Mouse (Mus musculus) urinary bladder, postnatal 10 days (tissue): ENCODE measurements around the gene Foxk1.

Experiments
- DNase-seq: peaks from one replicate; pipeline ENCODE4 v3.0.0; 2022; ENCODE audit warnings: low spot score

Foxk1 gene

GRCm38 (mm10) chr5:142420317-142420716 is 19.0 kb downstream of the Foxk1 start:
- DNase-seq, result no peak

GRCm38 (mm10) chr5:142420920-142421319 is 19.6 kb downstream of the Foxk1 start:
- no peak for DNase-seq

GRCm38 (mm10) chr5:142421886-142422285 is 20.6 kb downstream of the Foxk1 start:
- DNase-seq, result no peak

GRCm38 (mm10) chr5:142423141-142423540 is 21.8 kb downstream of the Foxk1 start:
- no peak for DNase-seq

GRCm38 (mm10) chr5:142423701-142424100 is 22.4 kb downstream of the Foxk1 start:
- DNase-seq, result no peak

GRCm38 (mm10) chr5:142424627-142425349 is 23.5 kb downstream of the Foxk1 start:
- peak; percentile 26 for DNase-seq

GRCm38 (mm10) chr5:142426476-142426875 is 25.2 kb downstream of the Foxk1 start:
- no peak for DNase-seq

GRCm38 (mm10) chr5:142427876-142428275 is 26.6 kb downstream of the Foxk1 start:
- DNase-seq, result no peak

- no peak for DNase-seq
Observed at GRCm38 (mm10) chr5:142428691-142429090, 27.4 kb downstream of the Foxk1 start.

- no peak for DNase-seq
Observed at GRCm38 (mm10) chr5:142431029-142431428, 29.7 kb downstream of the Foxk1 start.

- DNase-seq, result no peak
Observed at GRCm38 (mm10) chr5:142431811-142432434, 30.6 kb downstream of the Foxk1 start.

GRCm38 (mm10) chr5:142432695-142433094 is 31.4 kb downstream of the Foxk1 start:
- no peak for DNase-seq

- no peak for DNase-seq
Observed at GRCm38 (mm10) chr5:142434052-142434451, 32.8 kb downstream of the Foxk1 start.

- DNase-seq, result no peak
Observed at GRCm38 (mm10) chr5:142435736-142436135, 34.4 kb downstream of the Foxk1 start.

GRCm38 (mm10) chr5:142438380-142438938 is 37.2 kb downstream of the Foxk1 start:
- DNase-seq, result no peak

GRCm38 (mm10) chr5:142439911-142440432 is 38.7 kb downstream of the Foxk1 start:
- no peak for DNase-seq

GRCm38 (mm10) chr5:142440451-142441147 is 39.3 kb downstream of the Foxk1 start:
- peak; percentile 74 for DNase-seq

- no peak for DNase-seq
Observed at GRCm38 (mm10) chr5:142441332-142442044, 40.2 kb downstream of the Foxk1 start.

GRCm38 (mm10) chr5:142442045-142442440 is 40.7 kb downstream of the Foxk1 start:
- no peak for DNase-seq

GRCm38 (mm10) chr5:142443514-142443913 is 42.2 kb downstream of the Foxk1 start:
- no peak for DNase-seq

- no peak for DNase-seq
Observed at GRCm38 (mm10) chr5:142443994-142444393, 42.7 kb downstream of the Foxk1 start.
